Mouse (Mus musculus) megakaryocyte, embryonic 14.5 days (primary cell): ENCODE results near the gene Gosr2.

Experiments used
- FLI1 ChIP-seq: IDR thresholded peaks from 2 replicates; pipeline ENCODE4 v1.6.1; 2012; ENCODE audit warnings: low read length, inconsistent platforms, mixed read lengths
- GATA1 ChIP-seq: IDR thresholded peaks from 3 replicates; pipeline ENCODE4 v1.6.1; 2012; ENCODE audit warnings: mixed read lengths, low read length, inconsistent platforms, borderline replicate concordance

- no peak for TF ChIP-seq GATA1
- no peak for TF ChIP-seq FLI1
These were observed 62.2 kb downstream of the Gosr2 start for GRCm38 (mm10) chr11:103635481-103635880.
